ENCODE assay signal across 10 mouse cellular contexts in the genomic region with DNA sequence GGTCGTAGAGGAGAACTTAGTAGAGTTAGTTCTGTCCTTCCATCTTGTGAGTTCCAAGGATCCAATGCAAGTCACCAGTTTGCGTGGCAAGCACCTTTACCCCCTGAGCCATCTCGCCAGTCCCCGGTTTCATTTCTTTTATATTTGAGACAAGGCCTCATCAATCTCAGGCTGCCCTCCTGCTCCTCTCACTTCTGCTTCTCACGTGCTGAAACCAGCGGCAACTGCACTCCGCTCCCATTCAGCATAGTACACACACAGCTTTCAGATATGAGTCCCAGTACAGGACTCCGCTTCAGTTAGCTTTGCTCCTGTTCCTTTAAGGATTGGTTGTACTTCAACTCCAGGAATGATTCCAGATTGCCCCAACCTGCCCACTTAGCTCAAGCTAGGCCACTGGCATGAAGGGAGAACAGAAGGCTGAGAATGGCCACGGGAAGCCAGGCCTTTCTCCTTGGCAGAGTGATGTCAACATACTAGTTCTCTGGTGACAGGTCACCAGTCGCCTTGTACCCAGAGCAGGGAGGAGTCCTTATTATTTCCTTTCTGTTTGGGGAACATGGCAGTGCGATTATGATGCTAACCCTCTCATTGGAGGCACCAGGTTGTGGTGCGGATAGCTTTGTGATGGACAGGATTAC.
DNase-seq lines count a peak whose midpoint lies in the region; ATAC-seq and TF ChIP-seq lines count a peak whose summit lies in the region.
"Had no signal": no experiment of that assay in that cellular context is flagged by ENCODE, and none has a peak within 500 bp of the region (broad histone marks: within the 10 kb centered on the region; RNA-seq: fewer than 3 reads in every experiment).

No protein-coding gene starts in this region.

- H3K27ac ChIP-seq in kidney, embryonic 14.5 days (ENCODE audit: low read depth, low read length) = 0 out of 2 replicates have a peak overlapping the region, but pooled peaks have one; percentile 42
- H3K27ac ChIP-seq in CH12.LX (ENCODE audit: insufficient read depth, low read depth) = no peak overlapping the region
- H3K27ac ChIP-seq in embryonic facial prominence, embryonic 12.5 days = 0 out of 2 replicates have a peak overlapping the region, but pooled peaks have one; percentile 13
- H3K27ac ChIP-seq: liver, embryonic 15.5 days had no signal

- no peaks in the 10 kb centered on the region for H3K27me3 ChIP-seq in kidney, embryonic 14.5 days (ENCODE audit: control insufficient read depth, insufficient read depth, low read length)
- H3K27me3 ChIP-seq in CH12.LX (replicated peaks) = no peaks in the 10 kb centered on the region
- no peaks in the 10 kb centered on the region for H3K27me3 ChIP-seq in embryonic facial prominence, embryonic 12.5 days
- H3K27me3 ChIP-seq: liver, embryonic 15.5 days had no signal

- H3K9ac ChIP-seq in kidney, embryonic 14.5 days (ENCODE audit: low read depth, low read length) = no peak overlapping the region
- no peak overlapping the region for H3K9ac ChIP-seq in CH12.LX (ENCODE audit: insufficient read depth, low read depth)
- H3K9ac ChIP-seq in embryonic facial prominence, embryonic 12.5 days = no peak overlapping the region
- H3K9ac ChIP-seq: liver, embryonic 15.5 days had no signal

- H3K4me2 ChIP-seq in kidney, embryonic 14.5 days (replicated peaks; ENCODE audit: low read depth, low read length) = no peak overlapping the region
- no peak overlapping the region for H3K4me2 ChIP-seq in CH12.LX (ENCODE audit: insufficient read depth, low read depth, poor library complexity, severe bottlenecking)
- no peak overlapping the region for H3K4me2 ChIP-seq in embryonic facial prominence, embryonic 12.5 days (replicated peaks)
- H3K4me2 ChIP-seq: liver, embryonic 15.5 days had no signal

- peaks cover 43% of the 10 kb centered on the region for H3K4me1 ChIP-seq in kidney, embryonic 14.5 days (ENCODE audit: control insufficient read depth, insufficient read depth, low read length)
- peaks cover 14 to 32% of the 10 kb centered on the region in 2 experiments for H3K4me1 ChIP-seq in CH12.LX (ENCODE audit: control insufficient read depth in 1 of 2, insufficient read depth in 2 of 2)
- H3K4me1 ChIP-seq in embryonic facial prominence, embryonic 12.5 days = peaks cover 64% of the 10 kb centered on the region
- H3K4me1 ChIP-seq: liver, embryonic 15.5 days had no signal

- TF ChIP-seq EP300 in CH12.LX (IDR thresholded peaks at IDR 0.05; ENCODE audit: low read length) = no peak

- no peak for DNase-seq in kidney, adult 18-20 months
- DNase-seq in CH12.LX (ENCODE audit: extremely low read depth) = peak; percentile 29
- DNase-seq in cerebellum, adult 18-20 months = peak; percentile 60 to 69
- no peak for DNase-seq in left cerebral cortex, postnatal 25 days (ENCODE audit: low spot score in 2 of 2)
- DNase-seq in adrenal gland, postnatal 10 days = no peak
- no peak for DNase-seq in adrenal gland, postnatal 25 days
- DNase-seq: spleen, adult 18-20 months had no signal

- H3K36me3 ChIP-seq in kidney, embryonic 14.5 days (ENCODE audit: control insufficient read depth, insufficient read depth, low read length) = no peaks in the 10 kb centered on the region
- no peaks in the 10 kb centered on the region for H3K36me3 ChIP-seq in CH12.LX (replicated peaks in 1 of 2; ENCODE audit: control insufficient read depth in 1 of 2, insufficient read depth in 1 of 2, low read length in 1 of 2)
- no peaks in the 10 kb centered on the region for H3K36me3 ChIP-seq in embryonic facial prominence, embryonic 12.5 days
- H3K36me3 ChIP-seq: liver, embryonic 15.5 days had no signal

- 65% methylated on average over 12 of the region's 12 CpGs for WGBS in kidney, embryonic 14.5 days
- WGBS in embryonic facial prominence, embryonic 12.5 days = 90% methylated on average over 12 of the region's 12 CpGs

- TF ChIP-seq POLR2A in CH12.LX (IDR thresholded peaks at IDR 0.05; ENCODE audit: low read depth, low read length) = no peak

- no peak overlapping the region for H3K4me3 ChIP-seq in kidney, embryonic 14.5 days (ENCODE audit: low read length)
- no peak overlapping the region for H3K4me3 ChIP-seq in CH12.LX (replicated peaks in 1 of 3; ENCODE audit: low read depth in 2 of 3, low read length in 2 of 3, poor library complexity in 1 of 3)
- no peak overlapping the region for H3K4me3 ChIP-seq in embryonic facial prominence, embryonic 12.5 days
- H3K4me3 ChIP-seq: liver, embryonic 15.5 days had no signal

- H3K9me3 ChIP-seq in kidney, embryonic 14.5 days (ENCODE audit: control insufficient read depth, low read length) = no peaks in the 10 kb centered on the region
- H3K9me3 ChIP-seq in CH12.LX (replicated peaks; ENCODE audit: low read length) = no peaks in the 10 kb centered on the region
- H3K9me3 ChIP-seq in embryonic facial prominence, embryonic 12.5 days = no peaks in the 10 kb centered on the region
- H3K9me3 ChIP-seq: liver, embryonic 15.5 days had no signal

- dilution Hi-C loops in CH12.LX (cut with MboI; ENCODE audit: extremely low pct_ligation_motif_present, extremely low pct_unique_long_range_greater_than_20kb, low sequenced_read_pairs) = no loop called here

- no peak for ATAC-seq in kidney, embryonic 14.5 days (ENCODE audit: low FRiP score, low TSS enrichment)
- ATAC-seq in embryonic facial prominence, embryonic 12.5 days (ENCODE audit: insufficient number of reproducible peaks, insufficient read depth, low FRiP score, low TSS enrichment) = no peak

- H3K79me2 ChIP-seq in CH12.LX (replicated peaks; ENCODE audit: control insufficient read depth, extremely low read depth, insufficient read depth, poor library complexity, severe bottlenecking) = no peaks in the 10 kb centered on the region

- no peak for TF ChIP-seq CTCF in CH12.LX (conservative IDR thresholded peaks at IDR 0.05 in 1 of 2, IDR thresholded peaks at IDR 0.05 in 1 of 2; ENCODE audit: low read depth in 2 of 2, low read length in 2 of 2)

- in situ Hi-C loops in CH12.LX (cut with MboI; ENCODE audit: low pct_ligation_motif_present, low pct_unique_long_range_greater_than_20kb, low sequenced_read_pairs) = no loop called here

- no peak for TF ChIP-seq RAD21 in CH12.LX (IDR thresholded peaks at IDR 0.05; ENCODE audit: low read depth, low read length)

- intact Hi-C loops in left cerebral cortex, postnatal 25 days (cut with DNase I) = no loop called here

TF ChIP-seq in CH12.LX, 34 proteins besides CTCF, POLR2A, EP300 and RAD21:
- TF ChIP-seq MAFK (IDR thresholded peaks at IDR 0.05; ENCODE audit: insufficient replicate concordance, low read length) = no peak
- TF ChIP-seq BHLHE40 (IDR thresholded peaks at IDR 0.05; ENCODE audit: low read depth, low read length) = peak; percentile 88
- no peak for TF ChIP-seq HCFC1 (IDR thresholded peaks at IDR 0.05; ENCODE audit: low read depth, low read length)

Comparison
In these comparisons a context has a peak if more than half of its experiments do, and no peak if none do; other contexts are left out.
1. DNase-seq: peak in CH12.LX (single experiment) and cerebellum, adult 18-20 months (2 of 2); none in kidney, adult 18-20 months (single experiment), left cerebral cortex, postnatal 25 days (0 of 2), adrenal gland, postnatal 10 days (single experiment) and adrenal gland, postnatal 25 days (single experiment).